Mouse (Mus musculus) lung, postnatal 0 days (tissue): ENCODE data around the gene Dtx1.

ENCODE experiments used
- CTCF ChIP-seq: IDR thresholded peaks from 2 replicates; pipeline ENCODE4 v1.5.1; 2016; ENCODE audit warnings: antibody characterized with exemption, mild to moderate bottlenecking
- EP300 ChIP-seq: IDR thresholded peaks from 2 replicates; pipeline ENCODE4 v1.6.1; 2016; ENCODE audit warnings: antibody characterized with exemption, mild to moderate bottlenecking, control low read depth

DNA sequence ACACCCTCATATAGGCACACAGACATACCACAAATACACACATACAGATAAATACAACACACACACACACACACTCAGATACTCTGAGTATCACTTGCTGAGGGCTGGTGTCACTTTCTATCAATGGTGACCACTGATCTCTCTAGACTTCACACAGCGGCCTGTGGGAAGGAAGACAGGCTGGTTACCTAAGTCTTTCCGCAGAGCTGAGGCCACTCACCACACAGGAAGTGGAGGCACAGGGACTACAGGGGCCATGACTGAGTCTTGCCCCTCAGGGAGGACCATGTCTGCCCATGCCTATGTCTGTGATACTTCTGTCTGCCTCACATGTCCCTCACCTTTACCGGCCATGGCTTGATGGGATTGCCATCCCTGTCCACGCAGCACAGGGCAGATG lies 42.5 kb upstream of the Dtx1 start:
- TF ChIP-seq CTCF (no peak), EP300 (no peak)
